23 mouse cellular contexts compared by ENCODE assay signal in genomic region chr10:112629752-112630151, GRCm38 (mm10).
DNase-seq lines count a peak whose midpoint lies in the region; ATAC-seq and TF ChIP-seq lines count a peak whose summit lies in the region.
"Had no signal": no experiment of that assay in that cellular context is flagged by ENCODE, and none has a peak within 500 bp of the region (broad histone marks: within the 10 kb centered on the region; RNA-seq: fewer than 3 reads in every experiment).

No protein-coding gene starts in this region.

- 69% methylated on average over 3 of the region's 3 CpGs for WGBS in liver, embryonic 11.5 days
- WGBS in liver, postnatal 0 days (ENCODE audit: insufficient replicate concordance), result 61% methylated on average over 3 of the region's 3 CpGs
- 66% methylated on average over 3 of the region's 3 CpGs for WGBS in stomach, postnatal 0 days

- no peaks in the 10 kb centered on the region for H3K36me3 ChIP-seq in liver, embryonic 11.5 days (ENCODE audit: control insufficient read depth, insufficient read depth, low read length)
- no peaks in the 10 kb centered on the region for H3K36me3 ChIP-seq in liver, postnatal 0 days (replicated peaks; ENCODE audit: insufficient read depth, low read length)
- no peaks in the 10 kb centered on the region for H3K36me3 ChIP-seq in myocyte (ENCODE audit: control insufficient read depth, insufficient read depth)
- H3K36me3 ChIP-seq in stomach, postnatal 0 days (ENCODE audit: control insufficient read depth, insufficient read depth, low read length), result no peaks in the 10 kb centered on the region
- H3K36me3 ChIP-seq: forebrain, embryonic 12.5 days; forebrain, embryonic 15.5 days; heart, embryonic 10.5 days; heart, embryonic 13.5 days; hindbrain, embryonic 13.5 days had no signal

- H3K79me2 ChIP-seq in myocyte (ENCODE audit: control insufficient read depth, insufficient read depth), result no peaks in the 10 kb centered on the region

- TF ChIP-seq POLR2A in myocyte (IDR thresholded peaks at IDR 0.05; ENCODE audit: insufficient read length, low read depth), result no peak

- DNase-seq in liver, embryonic 11.5 days (ENCODE audit: low spot score), result no peak
- no peak for DNase-seq in liver, postnatal 0 days
- DNase-seq in 3T3-L1 (ENCODE audit: low read depth, low spot score), result peak; percentile 28
- peak; percentile 91 for DNase-seq in Muller cell, postnatal 12 days (ENCODE audit: inconsistent ontology term)
- no peak for DNase-seq in urinary bladder, postnatal 25 days (ENCODE audit: low spot score)
- DNase-seq in ovary, postnatal 10 days (ENCODE audit: low spot score), result no peak
- no peak for DNase-seq in stomach, postnatal 0 days (ENCODE audit: low spot score)
- DNase-seq: adrenal gland, adult 2 months; adrenal gland, postnatal 14 days; cerebellum, adult 18-20 months; cerebellum, adult 9-10 months; cerebellum, postnatal 14 days; gastrocnemius, postnatal 36 days; heart, adult 2 months; heart, postnatal 14 days; heart, postnatal 4 days had no signal

- no peak for TF ChIP-seq EP300 in liver, postnatal 0 days (IDR thresholded peaks at IDR 0.05; ENCODE audit: low read depth)
- no peak for TF ChIP-seq EP300 in stomach, postnatal 0 days (optimal IDR thresholded peaks at IDR 0.05)

- no peak overlapping the region for H3K4me2 ChIP-seq in liver, embryonic 11.5 days
- no peak overlapping the region for H3K4me2 ChIP-seq in liver, postnatal 0 days (ENCODE audit: low read depth, low read length)
- H3K4me2 ChIP-seq in myocyte (ENCODE audit: low read depth), result peak overlapping the region; percentile 44
- no peak overlapping the region for H3K4me2 ChIP-seq in stomach, postnatal 0 days (replicated peaks; ENCODE audit: low read depth)
- H3K4me2 ChIP-seq: forebrain, embryonic 12.5 days; forebrain, embryonic 15.5 days; heart, embryonic 13.5 days; hindbrain, embryonic 13.5 days had no signal

- no peaks in the 10 kb centered on the region for H3K27me3 ChIP-seq in liver, embryonic 11.5 days (replicated peaks; ENCODE audit: control insufficient read depth, insufficient read depth, low read length)
- no peaks in the 10 kb centered on the region for H3K27me3 ChIP-seq in liver, postnatal 0 days (ENCODE audit: insufficient read depth, low read length)
- no peaks in the 10 kb centered on the region for H3K27me3 ChIP-seq in myocyte (ENCODE audit: control insufficient read depth, insufficient read depth, insufficient read length)
- H3K27me3 ChIP-seq in stomach, postnatal 0 days (ENCODE audit: control insufficient read depth, insufficient read depth, low read length), result no peaks in the 10 kb centered on the region
- H3K27me3 ChIP-seq: forebrain, embryonic 12.5 days; forebrain, embryonic 15.5 days; heart, embryonic 13.5 days; hindbrain, embryonic 13.5 days had no signal

- no peak overlapping the region for H3K9ac ChIP-seq in liver, embryonic 11.5 days (ENCODE audit: low read depth, low read length)
- H3K9ac ChIP-seq in liver, postnatal 0 days (replicated peaks), result no peak overlapping the region
- no peak overlapping the region for H3K9ac ChIP-seq in stomach, postnatal 0 days (ENCODE audit: low read length)
- H3K9ac ChIP-seq: forebrain, embryonic 12.5 days; forebrain, embryonic 15.5 days; heart, embryonic 13.5 days; hindbrain, embryonic 13.5 days had no signal

- no peak overlapping the region for H3ac ChIP-seq in myocyte (ENCODE audit: control insufficient read depth, insufficient read length)

- no peak for TF ChIP-seq CTCF in liver, postnatal 0 days (IDR thresholded peaks at IDR 0.05; ENCODE audit: low read depth)
- no peak for TF ChIP-seq CTCF in stomach, postnatal 0 days (IDR thresholded peaks at IDR 0.05; ENCODE audit: low read depth)

- H3K9me3 ChIP-seq in liver, embryonic 11.5 days (ENCODE audit: control insufficient read depth, low read length), result no peaks in the 10 kb centered on the region
- H3K9me3 ChIP-seq in liver, postnatal 0 days (ENCODE audit: low read length), result no peaks in the 10 kb centered on the region
- no peaks in the 10 kb centered on the region for H3K9me3 ChIP-seq in stomach, postnatal 0 days (ENCODE audit: control insufficient read depth, low read length)
- H3K9me3 ChIP-seq: forebrain, embryonic 12.5 days; forebrain, embryonic 15.5 days; heart, embryonic 10.5 days; hindbrain, embryonic 13.5 days had no signal

- no peak overlapping the region for H3K27ac ChIP-seq in liver, embryonic 11.5 days (ENCODE audit: low read depth, low read length)
- no peak overlapping the region for H3K27ac ChIP-seq in liver, postnatal 0 days (ENCODE audit: low read depth)
- H3K27ac ChIP-seq in stomach, postnatal 0 days (replicated peaks), result no peak overlapping the region
- H3K27ac ChIP-seq: forebrain, embryonic 12.5 days; forebrain, embryonic 15.5 days; heart, adult 2 months; heart, embryonic 10.5 days; heart, embryonic 13.5 days; hindbrain, embryonic 13.5 days had no signal

- ATAC-seq in liver, embryonic 11.5 days (replicated peaks; ENCODE audit: low FRiP score), result peak; percentile 54; the same call in 1 of the 2 replicates
- ATAC-seq in liver, postnatal 0 days, result no peak
- ATAC-seq in stomach, postnatal 0 days (ENCODE audit: low FRiP score, low TSS enrichment), result no peak
- ATAC-seq: forebrain, embryonic 15.5 days; hindbrain, embryonic 16.5 days had no signal

- no peak overlapping the region for H3K4me3 ChIP-seq in liver, embryonic 11.5 days (ENCODE audit: low read depth, low read length)
- no peak overlapping the region for H3K4me3 ChIP-seq in liver, postnatal 0 days (ENCODE audit: low read depth, low read length)
- no peak overlapping the region for H3K4me3 ChIP-seq in myocyte
- H3K4me3 ChIP-seq in stomach, postnatal 0 days (ENCODE audit: low read depth, low read length), result no peak overlapping the region
- H3K4me3 ChIP-seq: forebrain, embryonic 12.5 days; forebrain, embryonic 15.5 days; heart, adult 2 months; heart, embryonic 10.5 days; heart, embryonic 13.5 days; hindbrain, embryonic 13.5 days had no signal

- no peaks in the 10 kb centered on the region for H3K4me1 ChIP-seq in liver, embryonic 11.5 days (replicated peaks; ENCODE audit: control insufficient read depth, insufficient read depth, low read length)
- no peaks in the 10 kb centered on the region for H3K4me1 ChIP-seq in liver, postnatal 0 days (ENCODE audit: insufficient read depth)
- no peaks in the 10 kb centered on the region for H3K4me1 ChIP-seq in stomach, postnatal 0 days (replicated peaks; ENCODE audit: control insufficient read depth, insufficient read depth)
- H3K4me1 ChIP-seq: forebrain, embryonic 12.5 days; forebrain, embryonic 15.5 days; heart, embryonic 10.5 days; heart, embryonic 13.5 days; hindbrain, embryonic 13.5 days had no signal

TF ChIP-seq in myocyte, 11 proteins besides CTCF, POLR2A, EP300 and RAD21:
- TF ChIP-seq E2F4 (IDR thresholded peaks at IDR 0.05; ENCODE audit: insufficient read depth) (no peak), TCF12 (IDR thresholded peaks at IDR 0.05; ENCODE audit: insufficient read depth, poor library complexity, severe bottlenecking) (no peak), MYOD1 (IDR thresholded peaks at IDR 0.05; ENCODE audit: control insufficient read depth in 1 of 3, insufficient read length in 2 of 3, low read depth in 2 of 3) (no peak), MYOG (IDR thresholded peaks at IDR 0.05; ENCODE audit: control insufficient read depth in 1 of 3, insufficient read depth in 1 of 3, insufficient read length in 2 of 3, low read depth in 2 of 3) (no peak), SRF (IDR thresholded peaks at IDR 0.05; ENCODE audit: control insufficient read depth, insufficient read length, low read depth) (no peak), USF1 (IDR thresholded peaks at IDR 0.05; ENCODE audit: low read depth) (no peak), MAX (IDR thresholded peaks at IDR 0.05; ENCODE audit: low read depth) (no peak), CEBPB (IDR thresholded peaks at IDR 0.05; ENCODE audit: insufficient read depth, poor library complexity, severe bottlenecking) (no peak), REST (IDR thresholded peaks at IDR 0.05; ENCODE audit: insufficient read depth, insufficient read length) (no peak), POLR2AphosphoS2 (IDR thresholded peaks at IDR 0.05; ENCODE audit: insufficient read length, low read depth) (no peak), TCF3 (IDR thresholded peaks at IDR 0.05; ENCODE audit: insufficient read length, low read depth) (no peak)
TF ChIP-seq in myocyte: peak in this region for 0.

Comparison
In these comparisons a context has a peak if more than half of its experiments do, and no peak if none do; other contexts are left out.
1. DNase-seq: peak in 3T3-L1 (single experiment) and Muller cell, postnatal 12 days (single experiment); none in liver, embryonic 11.5 days (single experiment), liver, postnatal 0 days (single experiment), urinary bladder, postnatal 25 days (single experiment), ovary, postnatal 10 days (single experiment) and stomach, postnatal 0 days (single experiment).